27 mouse cellular contexts compared by ENCODE assay signal in genomic region chr3:9505692-9506211, GRCm38 (mm10).
DNase-seq lines count a peak whose midpoint lies in the region; ATAC-seq and TF ChIP-seq lines count a peak whose summit lies in the region.
"Had no signal": no experiment of that assay in that cellular context is flagged by ENCODE, and none has a peak within 500 bp of the region (broad histone marks: within the 10 kb centered on the region; RNA-seq: fewer than 3 reads in every experiment).

No protein-coding gene starts in this region.

- ATAC-seq in forebrain, embryonic 11.5 days (replicated peaks; ENCODE audit: low FRiP score): no peak
- no peak for ATAC-seq in forebrain, embryonic 15.5 days (replicated peaks)
- ATAC-seq: forebrain, postnatal 0 days; intestine, embryonic 15.5 days had no signal

- 82% methylated on average over 6 of the region's 6 CpGs for WGBS in forebrain, embryonic 11.5 days
- 71% methylated on average over 6 of the region's 6 CpGs for WGBS in forebrain, embryonic 15.5 days

- H3K27me3 ChIP-seq in forebrain, embryonic 11.5 days (ENCODE audit: control insufficient read depth, insufficient read depth, low read length): peaks cover 2% of the 10 kb centered on the region; the same call in 1 of the 2 replicates
- no peaks in the 10 kb centered on the region for H3K27me3 ChIP-seq in forebrain, embryonic 15.5 days
- H3K27me3 ChIP-seq: CH12.LX; embryonic facial prominence, embryonic 13.5 days; heart, embryonic 12.5 days; intestine, embryonic 15.5 days; neural tube, embryonic 12.5 days had no signal

- no peak overlapping the region for H3K27ac ChIP-seq in forebrain, embryonic 11.5 days (ENCODE audit: low read depth, low read length)
- H3K27ac ChIP-seq in forebrain, embryonic 15.5 days (replicated peaks): no peak overlapping the region
- H3K27ac ChIP-seq in layer of hippocampus, adult 2 months: peak overlapping the region; percentile 53; the same call in 1 of the 2 replicates
- H3K27ac ChIP-seq: embryonic facial prominence, embryonic 13.5 days; hindbrain, embryonic 14.5 days; intestine, embryonic 15.5 days; midbrain, embryonic 12.5 days; neural tube, embryonic 12.5 days had no signal

- DNase-seq in forebrain, embryonic 11.5 days (ENCODE audit: low spot score): peak; percentile 48
- no peak for DNase-seq in layer of hippocampus, adult 2 months (ENCODE audit: low spot score in 2 of 2)
- DNase-seq in layer of hippocampus, adult 9-10 months (ENCODE audit: low spot score): no peak
- DNase-seq in thymus, postnatal 0 days (ENCODE audit: low spot score): peak; percentile 21
- DNase-seq in thymus, adult 18-20 months: no peak
- peak; percentile 19 for DNase-seq in naive thymus-derived CD4-positive, alpha-beta T cell, adult 2 months (ENCODE audit: low read depth)
- DNase-seq in ovary, postnatal 10 days (ENCODE audit: low spot score): no peak
- DNase-seq: adrenal gland, postnatal 36 days; cerebellum, adult 2 months; forebrain, postnatal 0 days; gastrocnemius, postnatal 36 days; kidney, adult 9 months; kidney, postnatal 4 days; layer of hippocampus, postnatal 36 days; left cerebral cortex, postnatal 4 days; lung, adult 18-20 months; lung, postnatal 36 days; right cerebral cortex, adult 18-20 months had no signal

- H3K4me1 ChIP-seq in forebrain, embryonic 11.5 days (replicated peaks; ENCODE audit: control insufficient read depth, insufficient read depth, low read length): no peaks in the 10 kb centered on the region
- H3K4me1 ChIP-seq in forebrain, embryonic 15.5 days: peaks cover 7% of the 10 kb centered on the region
- H3K4me1 ChIP-seq: intestine, embryonic 15.5 days had no signal

- no peaks in the 10 kb centered on the region for H3K9me3 ChIP-seq in forebrain, embryonic 11.5 days (ENCODE audit: control insufficient read depth, low read length)
- no peaks in the 10 kb centered on the region for H3K9me3 ChIP-seq in forebrain, embryonic 15.5 days
- H3K9me3 ChIP-seq: embryonic facial prominence, embryonic 13.5 days; heart, embryonic 12.5 days; intestine, embryonic 15.5 days; midbrain, embryonic 12.5 days; neural tube, embryonic 12.5 days had no signal

- TF ChIP-seq CTCF in layer of hippocampus, adult 2 months (conservative IDR thresholded peaks at IDR 0.05): no peak

- H3K9ac ChIP-seq in forebrain, embryonic 11.5 days (ENCODE audit: low read length): no peak overlapping the region
- H3K9ac ChIP-seq in forebrain, embryonic 15.5 days (replicated peaks): no peak overlapping the region
- H3K9ac ChIP-seq: embryonic facial prominence, embryonic 13.5 days; forebrain, postnatal 0 days; heart, embryonic 12.5 days; hindbrain, embryonic 14.5 days; intestine, embryonic 15.5 days; midbrain, embryonic 12.5 days; neural tube, embryonic 12.5 days had no signal

- H3K4me3 ChIP-seq in forebrain, embryonic 11.5 days (ENCODE audit: low read depth, low read length): no peak overlapping the region
- no peak overlapping the region for H3K4me3 ChIP-seq in forebrain, embryonic 15.5 days
- H3K4me3 ChIP-seq in layer of hippocampus, adult 2 months: no peak overlapping the region
- H3K4me3 ChIP-seq: embryonic facial prominence, embryonic 13.5 days; heart, embryonic 12.5 days; intestine, embryonic 15.5 days; midbrain, embryonic 12.5 days; neural tube, embryonic 12.5 days had no signal

- no peaks in the 10 kb centered on the region for H3K36me3 ChIP-seq in forebrain, embryonic 11.5 days (ENCODE audit: control insufficient read depth, insufficient read depth, low read length)
- no peaks in the 10 kb centered on the region for H3K36me3 ChIP-seq in forebrain, embryonic 15.5 days
- H3K36me3 ChIP-seq: embryonic facial prominence, embryonic 13.5 days; heart, embryonic 12.5 days; intestine, embryonic 15.5 days; midbrain, embryonic 12.5 days; neural tube, embryonic 12.5 days had no signal

- H3K4me2 ChIP-seq in forebrain, embryonic 11.5 days (ENCODE audit: low read depth, low read length, severe bottlenecking): no peak overlapping the region
- no peak overlapping the region for H3K4me2 ChIP-seq in forebrain, embryonic 15.5 days (replicated peaks)
- H3K4me2 ChIP-seq: embryonic facial prominence, embryonic 13.5 days; heart, embryonic 12.5 days; hindbrain, embryonic 14.5 days; intestine, embryonic 15.5 days; liver, embryonic 11.5 days; midbrain, embryonic 12.5 days; neural tube, embryonic 12.5 days had no signal

Comparison
In these comparisons a context has a peak if more than half of its experiments do, and no peak if none do; other contexts are left out.
1. DNase-seq: peak in forebrain, embryonic 11.5 days (single experiment), thymus, postnatal 0 days (single experiment) and naive thymus-derived CD4-positive, alpha-beta T cell, adult 2 months (single experiment); none in layer of hippocampus, adult 2 months (0 of 2), layer of hippocampus, adult 9-10 months (single experiment), thymus, adult 18-20 months (0 of 2) and ovary, postnatal 10 days (single experiment).